Mouse (Mus musculus) liver, postnatal 0 days (tissue): ENCODE results near the gene Sema5a.

Experiments
- CTCF ChIP-seq: sonication (generic); IDR thresholded peaks from 2 replicates; pipeline ENCODE4 v1.5.1; 2016; ENCODE audit warnings: antibody characterized with exemption, low read depth
- EP300 ChIP-seq: IDR thresholded peaks from 2 replicates; pipeline ENCODE4 v1.6.1; 2016; ENCODE audit warnings: antibody characterized with exemption, low read depth, mild to moderate bottlenecking

DNA sequence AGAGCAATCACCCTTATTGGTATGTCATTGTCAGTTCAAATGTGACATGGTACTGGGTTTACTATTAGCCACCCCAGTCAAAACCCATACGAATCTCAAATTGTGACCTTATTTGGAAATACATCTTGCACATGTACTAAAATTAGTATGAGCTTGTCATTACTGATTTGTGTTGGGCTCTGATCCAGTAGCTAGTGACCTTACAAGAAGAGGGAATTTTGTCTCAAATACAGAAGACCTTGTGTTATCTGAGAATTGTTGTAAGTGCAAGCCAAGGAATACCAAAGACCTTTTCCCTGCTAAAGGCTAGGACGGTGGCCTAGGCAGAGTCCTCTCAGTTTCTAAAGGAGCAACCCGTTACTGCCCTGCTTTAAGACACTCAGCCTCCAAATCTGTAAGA, 287.9 kb downstream of the Sema5a start:
- TF ChIP-seq CTCF (no peak), EP300 (no peak)
